Mouse (Mus musculus): ENCODE data around the gene 4930453N24Rik.

4930453N24Rik gene

DNA sequence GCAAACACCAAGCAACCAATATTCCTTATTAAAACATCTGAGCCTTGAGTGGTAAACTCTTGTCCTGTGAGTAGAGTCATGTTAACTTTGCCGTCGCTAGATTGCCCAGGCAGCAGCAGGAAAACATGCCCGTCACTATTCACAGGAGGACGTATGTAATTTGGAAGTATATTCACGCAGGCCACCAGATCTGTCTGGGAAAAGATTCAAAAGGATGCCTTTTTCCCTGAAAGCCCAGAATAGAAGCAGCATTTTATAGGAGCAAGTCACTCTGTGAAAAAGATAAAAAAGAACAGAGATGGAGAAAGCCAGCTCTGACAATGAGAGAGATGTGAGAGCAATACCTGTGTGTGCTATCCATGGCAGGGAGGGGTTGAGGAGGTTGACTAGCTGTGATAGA is 49.4 kb downstream of the 4930453N24Rik start:
- DNase-seq (ENCODE audit: low spot score in 2 of 2): peak; percentile 5 to 22

DNA sequence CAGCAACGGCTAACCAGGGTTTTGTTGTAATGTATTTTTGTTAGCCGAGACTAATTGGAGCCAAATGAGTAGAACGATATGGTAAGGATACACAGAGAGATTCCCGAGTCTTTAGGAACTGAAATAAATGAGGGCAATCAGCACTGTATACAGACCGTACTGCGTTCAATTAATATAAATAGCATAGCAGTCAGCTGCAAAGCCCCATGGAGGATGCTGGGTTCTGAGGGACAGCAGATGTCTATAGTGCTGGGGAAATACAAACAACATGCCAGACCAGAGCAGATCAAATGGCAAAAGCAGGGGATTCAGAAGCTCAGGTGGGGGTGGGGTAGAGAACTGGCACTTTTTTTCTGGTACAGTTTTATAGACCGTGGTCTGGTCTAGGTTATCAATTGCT is 51.9 kb downstream of the 4930453N24Rik start:
- DNase-seq (ENCODE audit: low spot score in 2 of 2): no peak

DNA sequence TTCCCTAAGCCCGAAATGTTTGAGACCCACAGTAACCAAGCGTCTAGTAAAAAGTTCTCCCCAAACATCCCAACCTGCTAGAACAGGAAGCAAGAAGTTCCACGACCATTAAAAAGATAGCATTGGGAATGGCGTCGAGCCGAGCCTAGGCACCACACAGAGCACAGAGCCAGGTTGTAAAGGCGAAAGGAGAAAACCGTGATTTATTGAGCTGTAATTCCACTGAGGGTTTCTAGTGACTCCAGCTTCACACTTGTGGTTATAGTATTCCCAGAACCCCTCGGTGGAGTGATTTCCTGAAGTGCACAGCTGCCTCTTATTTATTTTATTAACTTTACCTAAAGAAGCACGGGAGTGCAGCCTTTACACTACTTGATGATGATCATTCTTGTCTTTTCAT is 53.1 kb downstream of the 4930453N24Rik start:
- DNase-seq (ENCODE audit: low spot score in 2 of 2): no peak

DNA sequence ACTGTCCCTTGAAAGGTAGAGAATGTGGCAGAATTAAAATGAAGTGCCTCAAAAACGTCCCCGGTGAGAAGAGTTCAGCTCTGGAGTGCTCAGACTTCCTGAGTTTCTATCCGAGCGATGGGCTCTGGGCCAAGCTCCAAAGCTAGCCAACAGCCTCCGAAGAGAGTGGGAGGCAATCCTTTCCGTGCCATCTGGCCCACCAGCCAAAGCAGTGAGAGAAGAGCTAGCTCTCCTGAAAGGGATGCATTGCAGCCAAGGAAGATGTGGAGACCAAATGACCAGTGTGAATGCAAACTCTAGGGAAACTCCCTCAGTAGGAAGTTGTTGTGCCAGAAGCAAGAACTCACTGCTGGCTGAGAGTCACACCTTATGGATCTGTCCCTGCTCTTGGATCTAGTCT is 59.1 kb downstream of the 4930453N24Rik start:
- DNase-seq (ENCODE audit: low spot score in 2 of 2): peak; percentile 76 to 88

Data from frontal cortex, postnatal 36 days (tissue).